Mouse (Mus musculus): Measurements from ENCODE around the gene Ubc. TPM values are rescaled to one million over a fixed set of nuclear protein-coding genes. Genes with fewer than 3 reads are reported as not detected.
"Not testable (repeated sequence)": the region's sequence is repeated elsewhere in the genome, so short reads cannot be mapped to it uniquely, and the experiment has no call there.

Gene Ubc
- total RNA-seq (2015): 172 and 201 TPM in 2 replicates
- total RNA-seq (2017): 204 and 293 TPM in 2 replicates

DNA sequence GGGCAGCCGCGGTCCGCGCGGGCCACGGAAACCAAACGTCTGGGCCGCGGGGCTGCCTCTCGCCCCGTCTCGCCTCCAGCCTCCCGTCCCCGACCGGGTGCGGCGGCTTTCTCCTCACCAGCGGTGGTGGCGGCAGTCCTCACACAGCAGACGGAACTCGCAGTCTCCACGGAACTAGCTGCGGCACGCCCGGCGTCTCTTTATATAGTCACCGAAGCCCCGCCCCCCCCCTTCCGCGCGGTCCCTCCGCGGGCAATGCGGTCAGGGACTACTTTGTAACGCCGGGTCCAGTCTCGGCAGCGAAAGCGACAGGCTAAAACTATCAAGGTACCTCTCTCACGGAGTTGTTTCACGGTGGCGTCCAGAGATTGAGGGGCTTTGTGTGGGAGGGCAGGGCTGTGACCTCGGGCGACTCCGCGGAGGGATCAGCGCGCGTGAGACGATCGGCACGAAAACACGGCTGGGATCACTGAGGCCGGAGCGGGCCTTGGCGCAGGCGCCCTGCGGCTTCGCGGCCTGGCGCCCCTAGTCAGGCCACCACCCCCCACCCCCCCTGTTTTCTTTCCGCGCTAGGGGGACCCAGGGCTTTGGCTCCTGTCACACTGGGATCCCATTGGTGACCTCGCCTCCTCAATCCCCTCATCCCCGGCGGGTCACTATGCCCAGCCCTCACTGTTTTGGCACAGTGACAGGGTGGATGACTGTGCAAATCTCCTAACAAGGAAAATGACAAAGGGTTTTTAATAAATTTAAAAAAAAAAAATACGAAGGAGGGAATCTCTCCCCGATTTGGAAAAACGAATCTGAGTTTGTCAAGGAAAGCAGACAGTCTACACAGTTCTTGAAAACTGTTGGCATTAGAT is at the start of gene Ubc:
Ubc (minus strand) TSS at position 624 of the 863 bp plus-strand sequence.
- peak; percentile 48 for ATAC-seq (replicated peaks; ENCODE audit: poor library complexity)

GRCm38 (mm10) chr5:125434347-125434746 is 44.3 kb upstream of the Ubc start:
- ATAC-seq (replicated peaks; ENCODE audit: poor library complexity): peak; percentile 58

GRCm38 (mm10) chr5:125433793-125434337 is 43.9 kb upstream of the Ubc start, which contains the start of gene Dhx37:
Dhx37 (minus strand) TSS chr5:125434121.
- ATAC-seq (replicated peaks; ENCODE audit: poor library complexity): peak; percentile 95

GRCm38 (mm10) chr5:125432324-125432723 is 42.3 kb upstream of the Ubc start:
- not testable (repeated sequence) for ATAC-seq (replicated peaks; ENCODE audit: poor library complexity)

DNA sequence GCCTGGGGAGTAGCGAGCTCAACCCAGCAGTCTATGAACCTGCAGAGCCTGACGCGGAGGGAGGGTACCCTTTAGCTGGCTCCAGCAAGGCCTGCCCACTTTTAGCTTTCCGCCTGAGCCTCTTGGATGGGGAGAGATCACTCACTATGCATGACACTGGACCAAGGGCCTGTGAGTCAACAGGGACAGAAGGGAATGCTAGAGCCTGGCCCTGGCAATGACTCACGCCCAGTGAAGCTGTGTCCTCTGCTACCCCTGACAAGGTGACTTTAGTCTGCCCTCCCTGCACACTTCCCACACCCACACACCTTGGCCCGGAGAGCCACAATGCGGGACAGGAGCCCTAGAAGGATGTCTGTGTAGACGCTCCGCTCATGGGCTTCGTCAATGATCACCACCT is 36.3 kb upstream of the Ubc start:
- ATAC-seq (replicated peaks; ENCODE audit: poor library complexity): no peak

GRCm38 (mm10) chr5:125425698-125426276 is 35.8 kb upstream of the Ubc start:
- peak; percentile 35; the same call in 1 of the 2 replicates for ATAC-seq (replicated peaks; ENCODE audit: poor library complexity)

DNA sequence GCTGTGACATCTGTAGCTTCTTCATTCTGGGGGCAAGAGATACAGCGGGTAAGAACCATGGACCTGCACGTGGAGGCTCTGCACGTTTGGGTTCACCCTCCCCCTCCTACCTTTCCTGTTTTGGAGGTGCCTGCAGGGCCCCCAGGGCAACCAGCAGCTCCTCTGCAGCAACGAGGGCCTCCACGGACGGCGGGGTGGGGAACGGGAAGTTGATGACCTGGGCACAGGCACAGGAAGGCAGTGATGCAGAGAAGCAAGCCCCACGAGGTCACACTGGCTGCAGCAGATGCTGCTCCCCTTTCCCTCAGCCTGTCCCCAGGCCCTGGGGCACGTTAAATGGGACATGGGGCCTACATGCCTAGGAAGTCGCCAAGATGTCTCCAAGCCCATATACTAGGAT is 29.1 kb upstream of the Ubc start:
- peak; percentile 15; the same call in 1 of the 2 replicates for ATAC-seq (replicated peaks; ENCODE audit: poor library complexity)

DNA sequence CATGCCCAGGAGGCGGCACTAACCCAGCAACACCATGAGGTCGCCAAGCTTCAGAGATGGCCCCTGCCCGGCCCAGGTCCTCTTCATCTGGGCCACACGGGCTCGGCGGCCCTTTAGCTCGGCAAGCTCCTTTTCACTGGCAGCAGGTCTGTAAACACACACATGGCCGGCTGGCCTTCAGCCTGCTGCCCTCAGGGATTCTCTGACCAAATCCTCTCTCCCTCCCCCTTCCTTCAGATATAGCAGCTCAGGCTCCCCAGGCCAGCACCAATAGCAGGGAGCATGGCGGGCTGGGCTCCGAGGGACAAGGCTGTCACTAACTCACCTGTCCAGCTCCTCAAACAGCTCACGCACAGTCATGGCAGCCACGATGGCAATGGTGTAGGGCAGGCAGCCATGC is 28.6 kb upstream of the Ubc start:
- ATAC-seq (replicated peaks; ENCODE audit: poor library complexity): no peak

- ATAC-seq (replicated peaks; ENCODE audit: poor library complexity): no peak
Measured at GRCm38 (mm10) chr5:125416183-125416582, 26.2 kb upstream of the Ubc start.

DNA sequence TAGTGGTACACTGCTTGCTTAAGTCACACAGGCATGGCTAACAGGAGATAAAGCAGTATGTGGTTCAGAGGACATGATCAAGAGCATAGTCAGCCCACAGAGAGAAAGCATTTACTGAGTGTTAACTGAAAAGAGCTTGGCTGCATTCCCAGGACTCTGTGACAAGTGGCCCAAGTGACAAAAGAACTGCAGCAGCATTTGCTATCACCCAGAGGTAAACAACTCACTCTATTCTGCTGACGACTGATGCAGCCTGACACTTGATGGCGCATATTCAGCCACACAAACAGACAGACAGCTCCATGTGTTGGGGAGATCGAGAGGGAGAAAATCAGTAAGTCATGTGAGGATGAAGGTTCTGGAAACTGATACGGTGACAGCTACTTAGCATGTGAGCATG is 23.8 kb upstream of the Ubc start:
- 0 out of 2 replicates have a peak, but pooled peaks have one; percentile 7 for ATAC-seq (replicated peaks; ENCODE audit: poor library complexity)

GRCm38 (mm10) chr5:125412536-125412935 is 22.5 kb upstream of the Ubc start:
- ATAC-seq (replicated peaks; ENCODE audit: poor library complexity): not testable (repeated sequence)

- ATAC-seq (replicated peaks; ENCODE audit: poor library complexity): peak; percentile 59
Measured at GRCm38 (mm10) chr5:125411972-125412530, 22.0 kb upstream of the Ubc start.

- peak; percentile 15 for ATAC-seq (replicated peaks; ENCODE audit: poor library complexity)
Measured at GRCm38 (mm10) chr5:125409348-125410090, 19.5 kb upstream of the Ubc start.

DNA sequence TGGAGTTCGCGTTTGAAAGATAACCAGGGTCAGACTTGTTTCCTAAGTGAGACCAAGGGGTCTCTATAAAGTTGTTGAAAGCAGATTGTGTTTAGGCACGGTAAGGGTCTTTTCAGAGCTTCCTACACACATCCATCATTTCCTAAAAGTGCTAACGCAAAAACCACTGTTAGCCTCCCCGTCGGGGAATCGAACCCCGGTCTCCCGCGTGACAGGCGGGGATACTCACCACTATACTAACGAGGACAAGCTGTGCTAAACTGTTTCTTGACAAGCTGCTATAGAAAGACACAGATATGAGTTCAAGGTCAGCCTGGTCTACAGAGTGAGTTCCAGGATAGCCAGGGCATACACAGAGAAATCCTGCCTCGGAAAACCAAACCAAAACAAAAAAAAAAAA is 18.8 kb upstream of the Ubc start:
- peak; percentile 51 for ATAC-seq (replicated peaks; ENCODE audit: poor library complexity)

DNA sequence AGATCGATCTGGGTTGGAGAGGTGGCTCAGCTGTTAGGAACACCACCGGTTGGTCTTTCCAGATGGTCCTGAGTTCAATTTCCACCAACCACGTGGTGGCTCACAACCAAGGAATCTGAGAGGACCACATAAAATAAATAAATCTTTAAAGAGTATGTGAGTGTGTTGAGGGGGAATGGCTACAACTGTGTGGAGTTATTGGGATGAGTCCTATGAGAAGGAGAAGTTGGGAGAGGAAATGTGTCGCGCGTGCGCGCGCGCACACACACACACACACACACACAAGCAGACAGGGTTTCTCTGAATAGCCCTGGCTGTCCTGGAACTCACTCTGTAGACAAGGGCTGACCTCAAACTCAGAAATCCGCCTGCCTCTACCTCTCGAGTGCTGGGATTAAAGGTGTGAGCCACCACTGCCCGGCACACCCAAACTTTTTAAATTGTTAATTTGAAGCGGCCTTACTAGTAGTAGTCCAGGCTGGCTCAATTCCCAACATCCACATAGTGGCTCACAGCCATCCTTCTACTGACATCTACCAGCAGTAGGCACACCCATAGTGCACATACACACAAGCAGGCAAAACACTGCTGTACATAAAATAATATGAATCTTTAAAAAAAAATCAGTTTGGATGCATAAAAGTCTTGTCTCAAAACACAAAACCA is 18.0 kb upstream of the Ubc start:
- no peak for ATAC-seq (replicated peaks; ENCODE audit: poor library complexity)

DNA sequence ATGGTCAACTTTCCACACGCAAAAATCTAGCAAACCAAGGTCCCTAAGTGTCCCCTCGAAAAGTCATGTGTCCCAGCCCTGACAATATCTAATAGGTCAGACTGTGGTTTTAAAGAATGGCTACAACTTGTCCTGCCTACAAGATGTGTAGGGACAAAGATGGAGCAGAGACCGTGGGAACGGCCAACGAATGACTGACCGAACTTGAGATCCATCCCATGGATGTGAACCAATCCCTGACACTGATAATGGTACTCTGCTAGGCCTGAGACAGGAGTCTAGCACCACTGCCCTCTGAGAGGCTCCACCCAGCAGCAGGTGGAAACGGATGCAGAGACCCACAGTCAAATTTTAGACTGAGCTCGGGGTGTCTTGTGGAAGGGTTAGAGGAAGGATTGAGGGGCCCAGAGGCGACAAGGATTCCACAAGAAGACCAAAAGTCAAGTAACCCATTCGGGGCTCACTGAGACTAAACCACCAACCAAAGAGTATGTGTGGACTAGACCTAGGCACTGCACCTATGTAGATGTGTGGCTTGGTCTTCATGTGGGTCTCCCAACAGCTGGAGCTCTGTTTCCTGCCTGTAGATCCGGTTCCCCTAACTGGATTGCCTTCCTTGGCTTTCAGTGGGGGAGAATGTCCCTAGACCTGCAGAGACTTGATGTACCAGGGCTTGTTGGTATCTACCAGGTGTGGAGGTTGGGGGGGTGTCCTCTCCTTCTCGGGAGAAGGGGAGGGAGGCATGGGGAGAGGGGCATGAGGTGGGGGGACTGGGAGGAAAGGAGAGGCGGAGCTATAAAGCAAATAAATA is 17.2 kb upstream of the Ubc start:
- ATAC-seq (replicated peaks; ENCODE audit: poor library complexity): no peak

GRCm38 (mm10) chr5:125406322-125407016 is 16.5 kb upstream of the Ubc start:
- peak; percentile 8 for ATAC-seq (replicated peaks; ENCODE audit: poor library complexity)

DNA sequence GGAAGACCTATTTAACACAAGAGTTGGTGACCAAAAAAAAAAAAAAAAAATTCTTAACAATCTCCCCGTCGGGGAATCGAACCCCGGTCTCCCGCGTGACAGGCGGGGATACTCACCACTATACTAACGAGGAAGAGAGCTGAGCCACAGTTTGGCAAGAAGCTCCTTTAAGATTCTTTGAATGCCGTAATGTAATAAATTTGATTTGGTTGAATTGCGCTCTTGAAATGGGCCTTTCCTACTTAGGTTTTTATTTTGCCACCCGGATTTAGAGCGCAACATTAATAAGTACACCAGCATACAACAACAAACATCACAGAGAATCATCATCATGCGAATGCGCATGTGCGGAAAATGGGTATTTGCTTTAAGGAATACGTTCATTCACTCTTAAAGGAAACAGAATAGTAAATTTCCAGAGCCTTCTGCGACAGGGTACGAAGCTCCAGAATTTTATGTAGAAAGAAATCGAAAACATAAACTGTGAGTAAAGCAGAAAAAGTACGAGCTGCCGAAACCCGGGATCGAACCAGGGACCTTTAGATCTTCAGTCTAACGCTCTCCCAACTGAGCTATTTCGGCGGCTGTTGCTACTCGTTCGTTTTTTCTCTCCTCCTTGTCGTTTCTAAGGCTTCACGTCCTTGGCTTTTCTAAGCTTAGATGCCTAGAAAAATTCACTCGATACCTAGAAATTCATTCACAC is 15.7 kb upstream of the Ubc start:
- peak; percentile 25 for ATAC-seq (replicated peaks; ENCODE audit: poor library complexity)
